Mouse (Mus musculus) kidney, postnatal 0 days (tissue): ENCODE measurements around the gene Col19a1. TPM values are rescaled to one million over a fixed set of nuclear protein-coding genes. Genes with fewer than 3 reads are reported as not detected.
A peak's percentile ranks its signal among the peaks of the same experiment; 100 is the strongest.

Source experiments
- ATAC-seq: fragments of 200-750 bp; cut with Nextera tagmentation; replicated peaks from 2 replicates; pipeline ENCODE4 v1.8.0; 2017; ENCODE audit warnings: low read depth, moderate number of reproducible peaks, moderate TSS enrichment, moderate library complexity; ENCODE audit not compliant: low FRiP score
- DNase-seq: peaks from one replicate; pipeline ENCODE4 v3.0.0-alpha.2; 2016; ENCODE audit warnings: low spot score
- H3K27ac ChIP-seq: fragments of 300-500 bp; sonication (generic); 2 replicates; pipeline ENCODE4 v1.5.1; 2014; ENCODE audit warnings: mild to moderate bottlenecking
- H3K27me3 ChIP-seq: fragments of 300-500 bp; sonication (generic); 2 replicates; pipeline ENCODE4 v1.6.1; 2014; ENCODE audit warnings: low read length, mixed read lengths; ENCODE audit not compliant: insufficient read depth
- H3K36me3 ChIP-seq: fragments of 300-500 bp; sonication (generic); 2 replicates; pipeline ENCODE4 v1.6.1; 2014; ENCODE audit warnings: low read length, mixed read lengths; ENCODE audit not compliant: insufficient read depth
- H3K4me1 ChIP-seq: fragments of 300-500 bp; sonication (generic); replicated peaks from 2 replicates; pipeline ENCODE4 v1.6.1; 2014; ENCODE audit warnings: antibody characterized with exemption, low read length, mixed read lengths; ENCODE audit not compliant: insufficient read depth
- H3K4me2 ChIP-seq: fragments of 300-500 bp; sonication (generic); 2 replicates; pipeline ENCODE4 v1.6.1; 2014; ENCODE audit warnings: mild to moderate bottlenecking, low read length, moderate library complexity, mixed read lengths
- H3K4me3 ChIP-seq: fragments of 300-500 bp; sonication (generic); replicated peaks from 2 replicates; pipeline ENCODE4 v1.5.1; 2014; ENCODE audit warnings: low read depth, low read length
- H3K9ac ChIP-seq: fragments of 300-500 bp; sonication (generic); 2 replicates; pipeline ENCODE4 v1.6.1; 2014; ENCODE audit warnings: low read depth, low read length
- H3K9me3 ChIP-seq: fragments of 300-500 bp; sonication (generic); replicated peaks from 2 replicates; pipeline ENCODE4 v1.6.1; 2016; ENCODE audit warnings: low read length, inconsistent platforms, mixed read lengths
- CTCF ChIP-seq: IDR thresholded peaks from 2 replicates; pipeline ENCODE4 v1.5.1; 2016; ENCODE audit warnings: antibody characterized with exemption, low read depth, mild to moderate bottlenecking, moderate library complexity
- WGBS: fragments of 180-500 bp; shearing (Covaris S2); extraction: QIAGEN DNeasy Blood & Tissue Kit; methylation state at CpG from one replicate; pipeline ENCODE4 v1.1.7; 2014; 5-methylcytosine and 5-hydroxymethylcytosine counted together
- polyA plus RNA-seq: library from polyadenylated mRNA; unstranded; fragments of >200 nt; fragmentation: Nextera tagmentation; extraction: Ambion mirVana; gene quantifications from 2 replicates; pipeline ENCODE4 v1.2.1, GENCODE M21; 2015

Col19a1 gene
- polyA plus RNA-seq, 1 experiment from 2014 or later: 0.16 TPM

DNA sequence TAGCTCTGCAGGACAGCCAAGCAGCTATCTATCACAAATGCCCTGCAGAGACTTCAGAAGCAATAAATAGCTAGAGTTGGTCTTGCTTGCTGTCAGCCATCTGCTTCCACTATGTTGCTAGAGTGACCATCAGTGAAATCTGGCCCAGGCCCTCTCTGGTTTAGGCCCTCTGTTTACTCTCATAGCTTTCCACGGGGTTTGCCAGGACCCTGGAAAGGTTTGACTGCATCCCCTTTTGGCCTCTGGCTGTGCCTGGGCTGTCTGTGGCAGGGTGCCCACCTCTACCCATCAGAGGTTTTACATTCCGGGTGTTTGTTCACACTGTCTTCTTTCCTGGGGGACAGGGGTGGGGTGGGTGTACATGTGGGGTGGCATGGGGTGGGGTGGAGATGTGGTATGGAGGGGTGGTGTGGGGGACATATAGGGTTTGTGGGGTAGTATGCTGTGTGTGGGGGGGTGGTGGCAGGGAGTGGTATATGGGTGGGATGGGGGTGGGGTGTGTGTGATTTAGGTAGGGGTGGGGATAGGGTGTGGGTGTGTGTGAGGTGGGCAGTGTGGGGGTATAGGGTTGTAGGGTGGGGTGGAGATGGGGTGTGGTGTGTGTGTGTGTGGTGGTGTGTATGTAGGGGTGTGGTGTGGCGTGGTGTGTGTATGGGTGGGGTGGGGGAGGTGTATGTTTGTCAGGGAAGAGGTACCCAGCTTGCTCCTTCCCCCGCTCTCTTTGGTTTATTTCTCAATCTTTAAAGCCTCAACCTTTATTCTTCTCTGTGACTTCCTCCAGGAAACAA is 214.6 kb downstream of the Col19a1 start:
- ATAC-seq: no peak; the same call in 1 of the 2 replicates
- Histone ChIP-seq H3K36me3 (no peaks in the 10 kb centered on the region), H3K4me1 (no peaks in the 10 kb centered on the region), H3K27me3 (no peaks in the 10 kb centered on the region), H3K9ac (no peak overlapping the region), H3K9me3 (no peaks in the 10 kb centered on the region), H3K4me3 (no peak overlapping the region), H3K27ac (no peak overlapping the region), H3K4me2 (no peak overlapping the region)
- TF ChIP-seq CTCF: no peak
- WGBS: 78% methylated on average over 4 of the region's 4 CpGs
- no peak for DNase-seq

DNA sequence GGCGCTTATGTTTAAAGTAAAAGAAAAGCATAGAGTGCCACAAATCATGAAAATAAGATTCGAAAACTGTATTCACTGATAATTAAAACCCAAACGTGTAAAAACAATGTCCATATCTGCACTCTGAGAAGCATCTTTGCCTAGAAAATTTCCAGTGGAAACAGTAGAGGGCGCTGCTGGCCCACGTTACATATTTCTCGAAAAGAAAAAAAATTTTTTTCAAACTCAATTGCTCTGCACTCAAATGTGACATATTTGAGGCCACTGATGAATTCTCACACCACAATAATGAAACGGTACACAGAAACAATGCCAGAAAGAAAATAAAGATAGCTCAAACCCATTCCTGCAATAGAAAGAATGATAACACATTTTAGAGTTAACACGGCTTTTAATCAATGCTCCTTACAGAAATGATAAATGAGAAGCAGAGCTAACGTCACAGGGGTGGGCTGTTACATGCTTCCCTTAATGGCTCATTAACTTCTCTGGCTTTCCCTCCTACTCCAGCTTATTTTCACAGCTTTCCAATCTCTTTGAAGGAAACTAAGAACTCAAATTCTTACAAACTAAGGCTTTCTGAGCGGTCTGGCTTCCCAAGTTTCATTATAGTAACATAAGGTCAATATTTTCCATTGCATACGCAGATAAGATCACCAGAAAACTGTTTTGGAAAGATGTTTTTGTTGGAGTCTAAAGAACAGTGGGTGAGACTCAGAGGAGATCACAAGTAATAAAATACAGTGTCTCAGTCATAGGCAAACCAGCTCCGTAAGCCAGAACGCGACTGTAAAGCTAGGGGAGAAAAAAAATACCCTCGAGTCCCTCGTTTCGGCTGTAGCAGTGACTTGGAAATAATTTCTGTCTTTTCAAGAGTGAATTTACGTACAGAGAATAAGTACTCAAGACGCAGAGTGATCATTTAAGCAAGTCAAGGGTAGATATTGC is 219.4 kb downstream of the Col19a1 start:
- no peak overlapping the region for H3K9ac ChIP-seq
- peak; percentile 75 for TF ChIP-seq CTCF
- DNase-seq (peak; percentile 85), ATAC-seq (no peak)
- H3K4me2 ChIP-seq: peak overlapping the region; percentile 50
- H3K27ac ChIP-seq: no peak overlapping the region
- no peaks in the 10 kb centered on the region for H3K36me3 ChIP-seq
- H3K27me3 ChIP-seq: no peaks in the 10 kb centered on the region
- H3K9me3 ChIP-seq: no peaks in the 10 kb centered on the region
- no peaks in the 10 kb centered on the region for H3K4me1 ChIP-seq
- H3K4me3 ChIP-seq: no peak overlapping the region
- 18% methylated on average over 19 of the region's 19 CpGs for WGBS

DNA sequence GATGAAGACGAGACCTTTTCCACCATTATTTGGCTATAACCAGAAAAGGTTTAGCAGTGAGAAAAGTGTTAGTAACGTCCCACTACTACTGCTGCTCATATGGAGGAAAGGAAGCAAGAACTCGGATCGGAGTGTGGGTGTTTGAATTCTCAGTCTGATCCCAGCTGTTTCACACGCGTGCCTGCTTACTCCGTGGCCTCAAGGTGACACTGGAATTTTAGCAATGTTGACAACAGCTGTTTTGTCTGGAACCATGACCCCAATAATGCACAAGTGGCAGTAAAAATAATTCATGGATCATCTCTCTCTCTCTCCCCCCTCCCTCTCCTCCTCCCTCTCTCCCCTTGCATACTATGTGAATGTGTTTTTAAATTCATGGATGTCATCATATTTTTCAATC is 222.5 kb downstream of the Col19a1 start:
- Histone ChIP-seq H3K9me3 (no peaks in the 10 kb centered on the region), H3K27ac (no peak overlapping the region), H3K9ac (no peak overlapping the region), H3K4me1 (no peaks in the 10 kb centered on the region), H3K4me3 (no peak overlapping the region), H3K4me2 (no peak overlapping the region), H3K27me3 (no peaks in the 10 kb centered on the region), H3K36me3 (no peaks in the 10 kb centered on the region)
- WGBS: 53% methylated on average over 7 of the region's 7 CpGs
- no peak for TF ChIP-seq CTCF
- DNase-seq (no peak), ATAC-seq (no peak)

DNA sequence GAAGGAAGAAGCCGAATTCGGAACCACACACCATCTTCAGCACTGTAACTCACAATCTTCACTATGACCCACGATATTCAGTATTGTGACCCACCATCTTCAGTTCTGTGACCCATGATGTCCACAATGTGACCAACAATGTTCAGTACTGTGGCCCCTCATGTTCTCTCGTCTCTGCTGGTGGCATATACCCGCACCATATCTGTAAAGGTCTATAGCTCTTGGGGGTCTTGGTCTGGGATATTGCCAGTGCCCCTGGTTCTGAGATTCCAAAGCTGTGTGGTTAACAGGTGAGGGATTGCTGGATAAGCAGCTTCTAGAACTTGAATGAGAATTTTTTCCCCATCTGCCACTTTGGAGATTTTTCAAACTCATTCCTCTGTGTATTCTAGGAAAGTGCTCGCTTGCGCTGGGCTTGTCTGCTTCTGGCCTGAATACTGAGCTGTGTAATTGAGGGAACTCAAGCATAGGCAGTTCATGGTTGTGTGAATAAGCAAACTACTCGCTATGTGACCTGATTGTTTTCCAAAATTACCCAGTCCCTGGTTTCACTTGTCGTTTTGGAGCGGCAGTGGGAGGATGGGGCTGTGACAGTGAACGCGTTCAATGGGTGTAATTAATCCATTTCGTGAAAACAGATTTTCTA is 225.2 kb downstream of the Col19a1 start:
- Histone ChIP-seq H3K27me3 (no peaks in the 10 kb centered on the region), H3K4me1 (no peaks in the 10 kb centered on the region), H3K4me3 (no peak overlapping the region), H3K4me2 (no peak overlapping the region), H3K36me3 (no peaks in the 10 kb centered on the region), H3K9me3 (no peaks in the 10 kb centered on the region), H3K27ac (no peak overlapping the region), H3K9ac (no peak overlapping the region)
- WGBS: 70% methylated on average over 13 of the region's 13 CpGs
- ATAC-seq: no peak
- DNase-seq: peak; percentile 14
- TF ChIP-seq CTCF: no peak

DNA sequence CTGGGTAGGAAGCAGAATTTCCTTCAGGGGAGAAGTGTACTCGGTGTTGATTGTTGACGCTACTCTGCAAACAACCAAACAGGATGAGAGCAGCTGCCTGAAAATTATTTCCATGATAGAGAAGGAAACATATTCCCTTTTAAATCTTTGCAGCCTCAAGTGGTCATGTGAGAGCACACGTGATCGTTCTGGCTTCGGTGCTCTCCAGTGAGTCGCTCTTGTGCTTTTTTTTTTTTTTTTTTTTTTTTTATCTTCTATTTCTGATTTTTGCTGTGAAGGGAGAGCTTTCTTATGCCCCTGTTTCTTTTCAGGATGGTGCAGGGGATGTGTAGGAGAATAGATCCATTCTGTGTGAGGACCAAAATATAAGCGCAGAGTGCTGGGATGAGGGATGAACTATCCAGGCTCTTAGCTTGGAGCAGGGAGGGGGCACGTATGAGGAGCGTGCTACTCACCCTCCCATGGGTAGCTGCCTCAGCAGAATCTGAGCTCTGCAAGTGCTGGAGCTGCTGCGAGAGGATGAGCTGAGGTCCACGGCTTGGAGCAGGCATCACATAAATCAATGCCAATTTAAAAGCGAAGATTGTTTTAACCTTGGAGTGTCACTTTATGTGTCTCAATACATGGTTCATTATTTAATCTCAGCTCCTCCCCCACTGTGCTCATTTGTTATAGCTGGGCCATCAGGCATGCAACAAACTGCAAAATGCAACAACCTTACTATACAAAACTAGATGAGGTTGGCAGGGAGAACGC is 237.6 kb downstream of the Col19a1 start:
- Histone ChIP-seq H3K4me3 (no peak overlapping the region), H3K9me3 (no peaks in the 10 kb centered on the region), H3K27ac (no peak overlapping the region), H3K9ac (no peak overlapping the region), H3K4me1 (no peaks in the 10 kb centered on the region), H3K4me2 (no peak overlapping the region), H3K36me3 (no peaks in the 10 kb centered on the region), H3K27me3 (no peaks in the 10 kb centered on the region)
- no peak for TF ChIP-seq CTCF
- 58% methylated on average over 13 of the region's 13 CpGs for WGBS
- ATAC-seq (no peak), DNase-seq (no peak)
